Mouse (Mus musculus) E14TG2a.4 (cell line): ENCODE data around the gene Cox19.
A peak's percentile ranks its signal among the peaks of the same experiment; 100 is the strongest.

Experiments
- CTCF ChIP-seq: conservative IDR thresholded peaks from 2 replicates; pipeline ENCODE4 v1.5.1; 2014; ENCODE audit warnings: low read length
- NANOG ChIP-seq: IDR thresholded peaks from 2 replicates; pipeline ENCODE4 v1.6.1; 2014; ENCODE audit warnings: borderline replicate concordance, low read length, mixed read lengths
- POU5F1 ChIP-seq: IDR thresholded peaks from 2 replicates; pipeline ENCODE4 v1.6.1; 2014; ENCODE audit warnings: low read length, borderline replicate concordance

DNA sequence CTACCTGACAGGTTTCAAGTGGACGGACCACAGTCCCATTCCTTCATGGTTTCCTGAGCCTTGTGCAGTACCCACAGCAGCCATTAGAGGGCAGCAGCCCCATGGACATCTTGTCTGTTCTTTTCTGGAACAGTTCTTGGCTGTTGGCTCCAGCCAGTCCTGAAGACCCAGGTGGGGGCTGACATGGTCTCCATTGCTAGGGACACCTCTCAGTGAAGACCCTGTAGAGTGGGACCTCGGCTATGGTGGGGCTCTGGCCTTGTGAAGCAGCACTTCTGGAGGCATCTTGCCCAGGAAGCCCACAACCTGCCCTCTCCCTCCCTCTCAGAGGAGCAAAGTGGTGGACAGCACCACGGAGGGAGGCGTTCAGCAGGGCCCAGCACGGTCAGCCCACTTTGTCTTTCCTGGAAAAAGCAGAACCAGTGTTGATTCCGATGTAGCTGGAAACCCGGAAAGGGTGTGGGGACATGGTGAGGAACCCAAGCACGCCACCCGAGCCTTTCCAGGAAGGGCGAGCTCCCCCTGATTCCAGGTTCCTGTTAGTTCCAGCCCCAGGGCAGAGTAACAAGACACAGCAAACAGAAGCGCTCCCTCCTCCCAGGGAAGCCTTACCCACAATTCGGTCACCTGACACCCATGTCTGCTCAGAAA lies 13.2 kb upstream of the Cox19 start:
- peak; percentile 100 for TF ChIP-seq CTCF
- TF ChIP-seq POU5F1, result no peak
- TF ChIP-seq NANOG, result no peak
